Comparison of ENCODE assay signal across 9 mouse cellular contexts in the genomic region with DNA sequence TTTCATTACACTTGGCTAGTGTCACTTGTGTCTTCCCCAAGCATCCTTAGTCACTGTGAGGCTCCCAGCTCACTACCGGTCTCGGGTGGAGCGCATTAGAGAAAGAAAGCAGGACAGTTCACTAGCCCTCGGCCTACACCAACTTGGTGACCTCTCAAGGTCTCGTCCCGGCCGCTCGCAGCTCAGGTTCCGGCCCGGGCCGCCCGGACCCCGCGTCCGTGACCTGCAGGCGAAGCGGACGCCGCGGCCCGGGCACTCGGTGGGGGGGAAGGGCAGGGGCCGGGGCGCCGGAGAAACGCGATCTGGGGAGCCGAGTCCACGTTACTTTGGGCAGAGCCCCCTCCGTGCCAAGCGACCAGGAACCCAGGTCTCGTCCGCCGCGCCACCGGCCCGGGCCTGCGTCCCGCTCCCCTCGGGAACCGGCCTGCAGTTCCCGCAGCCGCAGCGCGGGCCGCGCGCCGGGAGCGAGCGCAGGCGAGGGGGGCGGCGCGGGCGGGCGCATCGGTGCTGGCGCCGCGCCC. TPM values are rescaled to one million over a fixed set of nuclear protein-coding genes. Genes with fewer than 3 reads are reported as not detected.
DNase-seq lines count a peak whose midpoint lies in the region; ATAC-seq and TF ChIP-seq lines count a peak whose summit lies in the region.
"Had no signal": no experiment of that assay in that cellular context is flagged by ENCODE, and none has a peak within 500 bp of the region (broad histone marks: within the 10 kb centered on the region; RNA-seq: fewer than 3 reads in every experiment).

No protein-coding gene starts in this region.

- TF ChIP-seq CTCF in layer of hippocampus, adult 2 months (conservative IDR thresholded peaks at IDR 0.05) = peak; percentile 41

- ATAC-seq in forebrain, embryonic 15.5 days (replicated peaks) = peak; percentile 63

- peak overlapping the region; percentile 94 for H3K27ac ChIP-seq in forebrain, embryonic 15.5 days (replicated peaks)
- peak overlapping the region; percentile 76 for H3K27ac ChIP-seq in layer of hippocampus, adult 2 months

- peak overlapping the region; percentile 75 for H3K4me2 ChIP-seq in forebrain, embryonic 15.5 days (replicated peaks)

- intact Hi-C loops in heart, postnatal 36 days (cut with DNase I) = loop anchor here (2.0 kb wide), 1 partner anchor 40 kb away; no protein-coding TSS in a partner anchor

- no peaks in the 10 kb centered on the region for H3K9me3 ChIP-seq in forebrain, embryonic 15.5 days

- WGBS in forebrain, embryonic 15.5 days = under 1% methylated on average over 45 of the region's 61 CpGs

- H3K4me3 ChIP-seq in forebrain, embryonic 15.5 days = peak overlapping the region; percentile 95
- peak overlapping the region; percentile 74 for H3K4me3 ChIP-seq in layer of hippocampus, adult 2 months

- H3K9ac ChIP-seq in forebrain, embryonic 15.5 days (replicated peaks) = peak overlapping the region; percentile 95

- H3K36me3 ChIP-seq in forebrain, embryonic 15.5 days = no peaks in the 10 kb centered on the region

- H3K27me3 ChIP-seq in forebrain, embryonic 15.5 days = no peaks in the 10 kb centered on the region

- peak; percentile 48 for DNase-seq in cerebellum, adult 9-10 months
- no peak for DNase-seq in cerebellum, adult 9-11 months
- DNase-seq in brain, adult 2 months (ENCODE audit: low read depth, low spot score) = peak; percentile 43
- peak; percentile 39 to 59 for DNase-seq in heart, postnatal 36 days
- DNase-seq in layer of hippocampus, adult 2 months (ENCODE audit: low spot score in 2 of 2) = no peak
- DNase-seq in lung, postnatal 14 days = peak; percentile 17
- peak; percentile 64 for DNase-seq in retina, embryonic 14.5 days (ENCODE audit: low spot score)

- H3K4me1 ChIP-seq in forebrain, embryonic 15.5 days = peaks cover 26% of the 10 kb centered on the region

RNA-seq across cellular contexts. Expression of a gene that starts 0.3 kb away (rescaled TPM):
- 17.4 and 20.3 TPM in 2 replicates for polyA plus RNA-seq in forebrain, embryonic 15.5 days (2015; fragmentation: Nextera tagmentation; extraction: Ambion mirVana)
- 1 to 10 TPM; 2.8 to 3.6 TPM for total RNA-seq in heart, postnatal 36 days (2021)
- 1 to 10 TPM; 4.7 to 4.8 TPM for total RNA-seq in layer of hippocampus, adult 2 months (2021)

RNA-seq across cellular contexts. Expression of a gene that starts 56.2 kb away (rescaled TPM):
- 0.11 and 0.18 TPM in 2 replicates for polyA plus RNA-seq in forebrain, embryonic 15.5 days (2015; fragmentation: Nextera tagmentation; extraction: Ambion mirVana)
- total RNA-seq in heart, postnatal 36 days (2021) = not detected
- not detected for total RNA-seq in layer of hippocampus, adult 2 months (2021)
- total RNA-seq: left cerebral cortex, postnatal 36 days had no signal

Comparison
In these comparisons a context has a peak if more than half of its experiments do, and no peak if none do; other contexts are left out.
1. DNase-seq: peak in cerebellum, adult 9-10 months (single experiment), brain, adult 2 months (single experiment), heart, postnatal 36 days (2 of 2), lung, postnatal 14 days (single experiment) and retina, embryonic 14.5 days (single experiment); none in cerebellum, adult 9-11 months (single experiment) and layer of hippocampus, adult 2 months (0 of 2).